Mouse (Mus musculus): ENCODE measurements at regions not wholly inside any gene's neighbourhood (a gene's known extent, or its start where the extent isn't known, plus 50 kb on each side); places are given as distances from the start of the nearest gene placed in this dataset.
A peak's percentile ranks its signal among the peaks of the same experiment; 100 is the strongest.

DNA sequence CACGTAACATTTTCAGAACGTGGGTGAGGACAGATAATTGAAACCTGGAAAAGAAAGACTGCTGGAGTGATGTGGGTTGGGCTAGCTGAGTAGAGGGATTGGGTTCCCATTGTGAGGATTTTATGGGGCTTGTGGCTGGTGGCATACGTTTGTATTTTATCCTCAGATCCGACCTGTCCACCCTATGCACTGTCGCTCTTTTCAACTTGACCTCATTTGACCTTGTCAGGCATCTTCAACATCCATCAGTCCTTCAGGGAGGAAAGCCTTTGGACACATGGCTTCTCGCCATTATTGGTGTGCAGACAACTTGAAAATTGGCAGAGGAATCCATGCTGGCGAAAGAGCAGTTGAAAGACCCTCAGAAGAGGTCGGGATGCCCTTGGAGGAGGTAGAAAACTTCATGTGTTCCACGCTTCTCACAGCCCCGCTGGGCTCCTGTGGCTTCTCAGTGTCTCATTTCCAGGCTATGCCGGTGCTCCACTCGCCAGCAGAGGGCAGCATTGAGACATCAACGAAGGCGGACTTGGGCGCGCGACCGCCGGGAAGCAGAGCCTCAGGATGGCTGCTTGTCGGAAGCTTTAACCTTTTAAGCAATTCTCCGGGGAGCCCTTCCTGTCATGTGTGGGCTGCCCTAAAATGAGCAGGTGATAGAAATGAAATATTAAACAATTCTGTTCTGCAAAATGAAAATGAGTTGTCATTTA lies 896.8 kb upstream of the Car8 start:
- Histone ChIP-seq H3K4me2 (replicated peaks) (peak overlapping the region; percentile 46), H3K4me3 (replicated peaks; ENCODE audit: low read length) (0 out of 2 replicates have a peak overlapping the region, but pooled peaks have one; percentile 6), H3K36me3 (replicated peaks; ENCODE audit: control insufficient read depth, insufficient read depth) (no peaks in the 10 kb centered on the region), H3K4me1 (replicated peaks; ENCODE audit: control insufficient read depth, insufficient read depth, low read length) (peaks cover 13% of the 10 kb centered on the region), H3K27ac (peak overlapping the region; percentile 82; the same call in 1 of the 2 replicates), H3K27me3 (ENCODE audit: control insufficient read depth, insufficient read depth, low read length) (no peaks in the 10 kb centered on the region), H3K9me3 (ENCODE audit: control insufficient read depth, low read length) (no peaks in the 10 kb centered on the region), H3K9ac (peak overlapping the region; percentile 53; the same call in 1 of the 2 replicates)
- DNase-seq (ENCODE audit: low spot score) (peak; percentile 98), ATAC-seq (ENCODE audit: low FRiP score) (peak; percentile 90)
- WGBS: 7% methylated on average over 21 of the region's 21 CpGs

DNA sequence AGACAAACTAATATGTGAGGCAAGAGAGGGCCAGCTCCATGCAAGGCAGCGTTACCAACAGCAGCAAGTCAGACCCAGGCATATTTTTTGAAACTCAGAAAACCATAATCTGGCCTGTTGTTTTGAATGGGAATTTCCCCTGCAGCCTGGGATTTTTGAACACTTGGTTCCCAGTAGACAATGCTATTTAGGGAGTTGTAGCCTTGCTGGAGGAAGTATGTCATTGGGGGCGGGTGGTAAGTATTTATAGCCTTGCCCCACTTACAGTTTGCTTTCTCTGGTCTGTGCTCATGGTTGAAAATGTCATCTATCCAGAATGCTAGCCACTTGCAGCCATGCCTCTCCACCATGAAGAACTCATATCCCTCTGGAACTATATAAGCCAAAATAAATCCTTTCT lies 894.9 kb upstream of the Car8 start:
- H3K27ac ChIP-seq: no peak overlapping the region
- no peak overlapping the region for H3K4me3 ChIP-seq (replicated peaks; ENCODE audit: low read length)
- H3K36me3 ChIP-seq (replicated peaks; ENCODE audit: control insufficient read depth, insufficient read depth): no peaks in the 10 kb centered on the region
- DNase-seq (ENCODE audit: low spot score) (no peak), ATAC-seq (ENCODE audit: low FRiP score) (no peak)
- no peak overlapping the region for H3K4me2 ChIP-seq (replicated peaks)
- no peaks in the 10 kb centered on the region for H3K9me3 ChIP-seq (ENCODE audit: control insufficient read depth, low read length)
- H3K9ac ChIP-seq: no peak overlapping the region
- no peaks in the 10 kb centered on the region for H3K27me3 ChIP-seq (ENCODE audit: control insufficient read depth, insufficient read depth, low read length)
- WGBS: 84% methylated on average over 2 of the region's 2 CpGs
- H3K4me1 ChIP-seq (replicated peaks; ENCODE audit: control insufficient read depth, insufficient read depth, low read length): peaks cover 13% of the 10 kb centered on the region

DNA sequence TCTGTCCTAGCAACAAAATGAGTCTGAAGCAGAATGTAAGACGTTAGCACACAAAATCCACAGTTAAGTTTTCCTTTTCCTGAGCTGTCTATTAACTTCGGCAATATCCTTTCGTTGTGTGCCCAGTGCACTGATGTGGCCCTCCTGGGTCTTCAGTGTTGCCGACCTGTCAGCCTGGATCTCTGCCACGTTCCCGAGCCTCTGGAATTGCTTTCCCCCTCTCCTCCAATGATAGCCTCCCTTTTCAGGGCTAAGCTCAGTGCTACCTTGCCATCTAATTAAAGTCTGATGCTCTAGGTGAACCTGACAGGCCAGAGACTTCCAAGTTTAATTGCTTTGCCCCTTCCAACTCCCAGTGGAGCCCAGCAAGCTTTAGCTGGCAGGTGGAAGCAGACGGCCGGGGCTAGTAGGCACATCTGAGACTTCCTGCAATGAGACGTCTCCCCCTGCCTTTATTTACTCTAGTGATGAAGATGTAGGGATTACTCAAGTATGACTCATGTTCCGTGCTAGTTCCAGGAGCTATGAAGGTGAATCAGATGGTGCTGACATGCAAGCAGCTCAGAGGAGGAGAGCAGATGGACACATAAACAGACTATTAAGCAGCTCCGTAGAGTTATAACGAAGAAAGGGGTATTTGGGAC lies 894.3 kb upstream of the Car8 start:
- no peaks in the 10 kb centered on the region for H3K9me3 ChIP-seq (ENCODE audit: control insufficient read depth, low read length)
- H3K27ac ChIP-seq: peak overlapping the region; percentile 21; the same call in 1 of the 2 replicates
- H3K4me3 ChIP-seq (replicated peaks; ENCODE audit: low read length): no peak overlapping the region
- ATAC-seq (ENCODE audit: low FRiP score) (no peak), DNase-seq (ENCODE audit: low spot score) (no peak)
- peaks cover 13% of the 10 kb centered on the region for H3K4me1 ChIP-seq (replicated peaks; ENCODE audit: control insufficient read depth, insufficient read depth, low read length)
- WGBS: 51% methylated on average over 12 of the region's 12 CpGs
- H3K9ac ChIP-seq: no peak overlapping the region
- H3K36me3 ChIP-seq (replicated peaks; ENCODE audit: control insufficient read depth, insufficient read depth): no peaks in the 10 kb centered on the region
- H3K27me3 ChIP-seq (ENCODE audit: control insufficient read depth, insufficient read depth, low read length): no peaks in the 10 kb centered on the region
- no peak overlapping the region for H3K4me2 ChIP-seq (replicated peaks)

DNA sequence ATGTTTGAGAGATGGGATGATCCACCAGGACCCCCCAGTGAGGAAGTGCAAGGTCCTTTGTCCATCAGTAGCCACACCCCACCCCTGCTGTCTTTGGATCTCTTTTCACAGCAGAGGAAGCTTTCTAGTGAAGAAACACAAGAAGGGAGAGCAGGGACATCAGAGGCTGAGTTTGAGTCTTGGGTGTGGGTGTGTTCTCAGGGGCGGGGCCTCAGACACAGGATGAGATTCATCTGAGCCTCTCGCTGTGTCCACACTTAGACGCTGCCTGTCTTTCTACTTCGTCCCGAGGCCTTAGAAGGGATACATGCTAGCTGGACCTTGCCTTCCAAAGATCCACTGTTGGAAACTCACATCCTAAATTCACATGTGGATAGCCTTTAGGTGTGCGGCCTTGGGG lies 893.5 kb upstream of the Car8 start:
- Histone ChIP-seq H3K27ac (no peak overlapping the region), H3K9me3 (ENCODE audit: control insufficient read depth, low read length) (no peaks in the 10 kb centered on the region), H3K9ac (no peak overlapping the region), H3K4me1 (replicated peaks; ENCODE audit: control insufficient read depth, insufficient read depth, low read length) (peaks cover 13% of the 10 kb centered on the region), H3K4me2 (replicated peaks) (no peak overlapping the region), H3K27me3 (ENCODE audit: control insufficient read depth, insufficient read depth, low read length) (no peaks in the 10 kb centered on the region), H3K36me3 (replicated peaks; ENCODE audit: control insufficient read depth, insufficient read depth) (no peaks in the 10 kb centered on the region), H3K4me3 (replicated peaks; ENCODE audit: low read length) (no peak overlapping the region)
- 89% methylated on average over 6 of the region's 6 CpGs for WGBS
- ATAC-seq (ENCODE audit: low FRiP score): no peak
- no peak for DNase-seq (ENCODE audit: low spot score)

DNA sequence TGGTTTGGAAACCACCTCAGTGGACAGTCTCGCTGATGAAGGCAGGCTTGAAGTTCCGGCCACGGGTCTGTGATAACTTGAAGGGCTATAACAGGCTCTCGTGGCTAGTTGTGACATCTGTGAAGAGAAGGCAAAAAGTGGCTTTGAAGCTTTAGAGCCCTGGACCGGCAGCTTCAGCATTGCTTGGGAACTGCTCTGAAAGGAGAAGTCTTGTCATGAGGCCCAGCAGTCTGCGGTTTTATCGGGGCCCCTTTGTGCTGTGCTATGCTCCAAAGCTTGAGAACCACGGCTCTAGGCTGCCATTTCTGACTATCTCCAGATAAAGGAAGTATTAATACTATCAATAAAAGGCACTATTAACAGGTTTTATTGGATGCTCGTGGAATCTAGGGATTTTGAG lies 892.8 kb upstream of the Car8 start:
- H3K9ac ChIP-seq: no peak overlapping the region
- peaks cover 6% of the 10 kb centered on the region for H3K4me1 ChIP-seq (replicated peaks; ENCODE audit: control insufficient read depth, insufficient read depth, low read length)
- ATAC-seq (ENCODE audit: low FRiP score) (no peak), DNase-seq (ENCODE audit: low spot score) (no peak)
- WGBS: 84% methylated on average over 9 of the region's 9 CpGs
- H3K36me3 ChIP-seq (replicated peaks; ENCODE audit: control insufficient read depth, insufficient read depth): no peaks in the 10 kb centered on the region
- no peak overlapping the region for H3K4me2 ChIP-seq (replicated peaks)
- no peaks in the 10 kb centered on the region for H3K9me3 ChIP-seq (ENCODE audit: control insufficient read depth, low read length)
- H3K4me3 ChIP-seq (replicated peaks; ENCODE audit: low read length): no peak overlapping the region
- no peaks in the 10 kb centered on the region for H3K27me3 ChIP-seq (ENCODE audit: control insufficient read depth, insufficient read depth, low read length)
- H3K27ac ChIP-seq: no peak overlapping the region

DNA sequence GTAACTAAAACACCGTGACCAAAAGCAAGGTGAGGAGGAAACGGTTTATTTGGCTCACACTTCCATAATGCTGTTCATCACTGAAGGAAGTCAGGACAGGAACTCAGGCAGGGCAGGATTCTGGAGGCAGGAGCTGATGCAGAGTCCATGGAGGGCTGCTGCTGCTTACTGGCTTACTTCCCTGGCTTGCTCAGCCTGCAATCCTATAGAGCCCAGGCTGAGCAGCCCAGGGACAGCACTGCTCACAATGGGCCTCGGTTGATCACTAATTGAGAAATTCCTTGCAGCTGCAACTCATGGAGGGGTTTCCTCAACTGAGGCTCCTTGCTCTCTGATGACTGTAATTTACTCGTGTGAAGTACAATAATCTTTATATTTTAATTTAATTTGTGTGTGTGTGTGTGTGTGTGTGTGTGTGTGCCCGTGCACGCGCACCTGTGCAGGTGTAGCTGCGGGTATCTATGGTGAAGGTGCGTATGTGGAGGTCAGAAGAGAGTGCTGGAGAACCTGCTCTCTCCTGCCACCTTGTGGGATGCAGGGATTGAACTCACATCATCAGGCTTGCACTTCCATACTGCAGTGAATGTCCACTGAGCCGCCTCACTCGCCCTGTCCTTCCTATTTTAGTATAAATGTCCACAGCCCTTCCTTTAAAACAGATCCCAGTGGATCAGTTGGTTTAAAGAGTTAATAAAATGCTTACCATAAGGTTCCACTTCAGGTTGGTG lies 886.6 kb upstream of the Car8 start:
- Histone ChIP-seq H3K9me3 (ENCODE audit: control insufficient read depth, low read length) (no peaks in the 10 kb centered on the region), H3K4me2 (replicated peaks) (no peak overlapping the region), H3K4me3 (replicated peaks; ENCODE audit: low read length) (no peak overlapping the region), H3K27me3 (ENCODE audit: control insufficient read depth, insufficient read depth, low read length) (no peaks in the 10 kb centered on the region), H3K27ac (no peak overlapping the region), H3K4me1 (replicated peaks; ENCODE audit: control insufficient read depth, insufficient read depth, low read length) (no peaks in the 10 kb centered on the region), H3K36me3 (replicated peaks; ENCODE audit: control insufficient read depth, insufficient read depth) (no peaks in the 10 kb centered on the region), H3K9ac (no peak overlapping the region)
- 46% methylated on average over 11 of the region's 11 CpGs for WGBS
- ATAC-seq (ENCODE audit: low FRiP score): 0 out of 2 replicates have a peak, but pooled peaks have one; percentile 7
- peak; percentile 58 for DNase-seq (ENCODE audit: low spot score)

DNA sequence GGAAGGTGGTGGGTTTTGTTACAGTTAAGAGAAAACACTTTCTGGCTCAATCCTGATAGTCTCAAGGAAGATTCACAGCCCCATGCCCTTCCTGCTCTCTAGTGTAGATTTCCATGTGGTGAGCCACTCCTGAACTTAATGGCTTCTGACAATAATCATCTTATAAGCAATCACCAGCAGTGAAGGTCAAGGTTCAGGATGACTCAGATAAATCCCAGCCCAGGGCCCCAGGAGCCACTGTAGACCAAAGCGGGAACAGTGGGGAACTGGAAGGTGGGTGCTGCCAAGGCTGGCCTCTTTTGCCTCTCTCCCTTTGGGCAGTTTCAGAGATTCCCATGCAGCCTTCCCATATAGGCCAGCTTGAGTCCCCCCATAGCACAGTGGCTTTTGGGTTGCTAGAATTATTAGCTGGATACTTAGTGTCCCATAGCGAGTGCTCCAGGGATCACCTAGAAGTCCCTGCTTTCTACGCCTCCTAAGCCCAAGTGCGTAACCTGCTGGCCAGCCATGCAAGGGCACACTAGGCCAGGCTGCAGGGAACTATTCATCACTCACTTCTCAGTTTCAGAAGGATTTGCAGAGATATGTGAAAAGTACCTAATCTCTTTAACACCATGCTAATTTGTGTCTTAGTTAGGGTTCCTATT lies 885.9 kb upstream of the Car8 start:
- no peak overlapping the region for H3K27ac ChIP-seq
- DNase-seq (ENCODE audit: low spot score) (no peak), ATAC-seq (ENCODE audit: low FRiP score) (0 out of 2 replicates have a peak, but pooled peaks have one; percentile 26)
- no peaks in the 10 kb centered on the region for H3K9me3 ChIP-seq (ENCODE audit: control insufficient read depth, low read length)
- no peak overlapping the region for H3K4me2 ChIP-seq (replicated peaks)
- H3K4me3 ChIP-seq (replicated peaks; ENCODE audit: low read length): no peak overlapping the region
- WGBS: 89% methylated on average over 4 of the region's 4 CpGs
- no peaks in the 10 kb centered on the region for H3K36me3 ChIP-seq (replicated peaks; ENCODE audit: control insufficient read depth, insufficient read depth)
- H3K27me3 ChIP-seq (ENCODE audit: control insufficient read depth, insufficient read depth, low read length): no peaks in the 10 kb centered on the region
- no peaks in the 10 kb centered on the region for H3K4me1 ChIP-seq (replicated peaks; ENCODE audit: control insufficient read depth, insufficient read depth, low read length)
- no peak overlapping the region for H3K9ac ChIP-seq

DNA sequence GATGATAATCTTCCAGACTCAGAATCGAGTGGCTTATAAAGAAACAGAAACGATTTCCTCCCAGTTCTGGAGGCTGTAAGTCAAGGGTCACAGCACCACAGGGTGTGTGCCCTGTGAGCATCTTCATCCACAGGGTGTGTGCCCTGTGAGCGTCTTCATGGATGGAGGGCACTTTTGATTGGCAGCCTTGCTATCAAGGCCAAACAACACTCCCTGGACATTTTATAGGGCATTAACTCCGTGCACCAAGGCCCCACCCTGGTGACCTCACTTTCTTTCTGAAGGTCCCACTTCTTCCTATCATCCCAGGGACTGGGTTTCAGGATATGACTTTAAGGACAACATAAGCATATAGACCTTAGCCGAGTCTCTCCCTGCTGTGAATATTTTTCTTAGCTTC lies 885.3 kb upstream of the Car8 start:
- H3K4me3 ChIP-seq (replicated peaks; ENCODE audit: low read length): no peak overlapping the region
- no peak overlapping the region for H3K9ac ChIP-seq
- 59% methylated on average over 5 of the region's 5 CpGs for WGBS
- no peaks in the 10 kb centered on the region for H3K36me3 ChIP-seq (replicated peaks; ENCODE audit: control insufficient read depth, insufficient read depth)
- no peak overlapping the region for H3K4me2 ChIP-seq (replicated peaks)
- no peaks in the 10 kb centered on the region for H3K27me3 ChIP-seq (ENCODE audit: control insufficient read depth, insufficient read depth, low read length)
- DNase-seq (ENCODE audit: low spot score) (no peak), ATAC-seq (ENCODE audit: low FRiP score) (no peak)
- H3K4me1 ChIP-seq (replicated peaks; ENCODE audit: control insufficient read depth, insufficient read depth, low read length): no peaks in the 10 kb centered on the region
- H3K27ac ChIP-seq: no peak overlapping the region
- no peaks in the 10 kb centered on the region for H3K9me3 ChIP-seq (ENCODE audit: control insufficient read depth, low read length)

Data from hindbrain, embryonic 14.5 days (tissue).